Comparison of ENCODE assay signal across 8 mouse cellular contexts in genomic region chr11:35834022-35834760, GRCm38 (mm10). TPM values are rescaled to one million over a fixed set of nuclear protein-coding genes. Genes with fewer than 3 reads are reported as not detected.
DNase-seq lines count a peak whose midpoint lies in the region; ATAC-seq and TF ChIP-seq lines count a peak whose summit lies in the region.

Rars (minus strand) TSS chr11:35834506.

- peak; percentile 99 for TF ChIP-seq CTCF in Patski (IDR thresholded peaks at IDR 0.05)

- no peaks in the 10 kb centered on the region for H3K9me3 ChIP-seq in hindbrain, embryonic 13.5 days

- WGBS in hindbrain, embryonic 13.5 days, result 2% methylated on average over 46 of the region's 46 CpGs

- ATAC-seq in Patski, result peak; percentile 88
- ATAC-seq in hindbrain, embryonic 13.5 days (ENCODE audit: low FRiP score), result peak; percentile 85

- in situ Hi-C loops in Patski (cut with MboI; ENCODE audit: low pct_unique_long_range_greater_than_20kb), result loop anchor here (10.0 kb wide), 1 partner anchor 151 kb away; the partner anchor contains the start of gene Wwc1

- POLR2A ChIA-PET in Patski (lab: Charles Lee), result no interaction called here

- peaks cover 26% of the 10 kb centered on the region for H3K36me3 ChIP-seq in hindbrain, embryonic 13.5 days

- no peaks in the 10 kb centered on the region for H3K27me3 ChIP-seq in Patski
- no peaks in the 10 kb centered on the region for H3K27me3 ChIP-seq in hindbrain, embryonic 13.5 days

- peak within 1 kb of the TSS; percentile 87 for H3K9ac ChIP-seq in hindbrain, embryonic 13.5 days

- CTCF ChIA-PET in Patski (lab: Charles Lee), result no interaction called here

- peak within 1 kb of the TSS; percentile 85 for H3K4me2 ChIP-seq in hindbrain, embryonic 13.5 days

- DNase-seq in Patski (ENCODE audit: low read depth, low spot score), result peak; percentile 69
- peak; percentile 95 for DNase-seq in cerebellum, postnatal 14 days
- DNase-seq in frontal cortex, postnatal 14 days (ENCODE audit: low spot score in 2 of 2), result peak; percentile 86 to 92
- peak; percentile 83 to 94 for DNase-seq in layer of hippocampus, postnatal 25 days (ENCODE audit: extremely low spot score in 1 of 2, low spot score in 1 of 2)
- peak; percentile 96 for DNase-seq in lung, postnatal 25 days (ENCODE audit: low spot score)
- peak; percentile 96 for DNase-seq in retina, embryonic 14.5 days (ENCODE audit: low spot score)
- peak; percentile 94 for DNase-seq in thymus, postnatal 4 days

- H3K27ac ChIP-seq in hindbrain, embryonic 13.5 days, result peak within 1 kb of the TSS; percentile 55

- H3K4me3 ChIP-seq in hindbrain, embryonic 13.5 days, result peak within 1 kb of the TSS; percentile 91

- H3K4me1 ChIP-seq in hindbrain, embryonic 13.5 days (replicated peaks), result peaks cover 26% of the 10 kb centered on the region

RNA-seq across cellular contexts. Expression of gene Rars, which starts in this region (rescaled TPM):
- 123 TPM for polyA plus RNA-seq in Patski (2021)
- polyA plus RNA-seq in hindbrain, embryonic 13.5 days (2015; fragmentation: Nextera tagmentation; extraction: Ambion mirVana), result 72.0 and 73.4 TPM in 2 replicates
- 10 to 100 TPM; 46.3 to 49.6 TPM for total RNA-seq in layer of hippocampus, postnatal 25 days (2021)

Comparison
In these comparisons a context has a peak if more than half of its experiments do, and no peak if none do; other contexts are left out.
1. Peak in every context shown above with its lines: DNase-seq, ATAC-seq, H3K4me3 ChIP-seq and H3K27ac ChIP-seq.